Mouse (Mus musculus): Measurements from ENCODE around the gene Csad. TPM values are rescaled to one million over a fixed set of nuclear protein-coding genes. Genes with fewer than 3 reads are reported as not detected.

Csad gene
- 15.4 and 20.0 TPM in 2 replicates for polyA plus RNA-seq (2012; rRNA removed)

GRCm38 (mm10) chr15:102204674-102205505 is at the start of gene Csad:
Gene Csad (minus strand): TSS chr15:102204724.

GRCm38 (mm10) chr15:102231748-102232147 is 27.2 kb upstream of the Csad start, which contains the start of gene Itgb7:
Gene Itgb7 (minus strand): TSS chr15:102231944.

GRCm38 (mm10) chr15:102202971-102203834 is 1.3 kb downstream of the Csad start, which contains the start of gene Zfp740:
Gene Zfp740 (plus strand): TSS chr15:102203249.

GRCm38 (mm10) chr15:102150301-102151135 is 54.0 kb downstream of the Csad start, which contains the start of gene Soat2:
Gene Soat2 (plus strand): TSS chr15:102150526.

GRCm38 (mm10) chr15:102144274-102144711 is 60.2 kb downstream of the Csad start, which contains the start of gene Igfbp6:
Gene Igfbp6 (plus strand): TSS chr15:102144362.

GRCm38 (mm10) chr15:102136129-102136758 is 68.3 kb downstream of the Csad start, which contains the start of gene Spryd3:
Gene Spryd3 (minus strand): TSS chr15:102136234.

Other genes with a start within 250 kb of the Csad start
- 40.2 and 40.3 TPM in 2 replicates for gene Krt8, start 200.2 kb downstream of the Csad start, polyA plus RNA-seq (2012; rRNA removed)
- 28.2 and 34.2 TPM in 2 replicates for gene Krt18, start 176.5 kb downstream of the Csad start, polyA plus RNA-seq (2012; rRNA removed)
- 72.9 and 76.9 TPM in 2 replicates for gene Eif4b, start 131.0 kb downstream of the Csad start, polyA plus RNA-seq (2012; rRNA removed)
- 4.7 and 5.4 TPM in 2 replicates for gene Tns2, start 104.3 kb downstream of the Csad start, polyA plus RNA-seq (2012; rRNA removed)
- 12.4 TPM in 2 replicates for gene Spryd3, start 68.5 kb downstream of the Csad start, polyA plus RNA-seq (2012; rRNA removed)
- gene Igfbp6, start 60.4 kb downstream of the Csad start, polyA plus RNA-seq (2012; rRNA removed) = 0.50 and 0.66 TPM in 2 replicates
- gene Soat2, start 54.2 kb downstream of the Csad start, polyA plus RNA-seq (2012; rRNA removed) = 30.7 and 35.5 TPM in 2 replicates
- gene Zfp740, start 1.5 kb downstream of the Csad start, polyA plus RNA-seq (2012; rRNA removed) = 15.1 and 17.1 TPM in 2 replicates
- 2.2 and 2.3 TPM in 2 replicates for gene Itgb7, start 27.2 kb upstream of the Csad start, polyA plus RNA-seq (2012; rRNA removed)
- 2.0 and 2.1 TPM in 2 replicates for gene Rarg, start 52.8 kb upstream of the Csad start, polyA plus RNA-seq (2012; rRNA removed)
- gene Gm9918, start 65.8 kb upstream of the Csad start, polyA plus RNA-seq (2012; rRNA removed) = 0.03 TPM in 2 replicates
- 11.1 and 12.9 TPM in 2 replicates for gene Mfsd5, start 74.7 kb upstream of the Csad start, polyA plus RNA-seq (2012; rRNA removed)
- gene Espl1, start 91.5 kb upstream of the Csad start, polyA plus RNA-seq (2012; rRNA removed) = 14.5 and 18.7 TPM in 2 replicates
- gene Pfdn5, start 121.4 kb upstream of the Csad start, polyA plus RNA-seq (2012; rRNA removed) = 84.4 and 85.9 TPM in 2 replicates
- gene Myg1, start 127.0 kb upstream of the Csad start, polyA plus RNA-seq (2012; rRNA removed) = 27.0 and 31.6 TPM in 2 replicates
- 31.9 and 34.2 TPM in 2 replicates for gene Aaas, start 146.0 kb upstream of the Csad start, polyA plus RNA-seq (2012; rRNA removed)
- gene Sp7, start 162.5 kb upstream of the Csad start, polyA plus RNA-seq (2012; rRNA removed) = 0.03 and 0.05 TPM in 2 replicates
- gene Sp1, start 201.4 kb upstream of the Csad start, polyA plus RNA-seq (2012; rRNA removed) = 10.2 and 11.4 TPM in 2 replicates
- gene Amhr2, start 240.6 kb upstream of the Csad start, polyA plus RNA-seq (2012; rRNA removed) = 0.08 and 0.09 TPM in 2 replicates